Mouse (Mus musculus) forebrain, embryonic 13.5 days (tissue): Measurements from ENCODE around the gene Pabpc4. TPM values are rescaled to one million over a fixed set of nuclear protein-coding genes. Genes with fewer than 3 reads are reported as not detected.
A peak's percentile ranks its signal among the peaks of the same experiment; 100 is the strongest.
"Not testable (repeated sequence)": the region's sequence is repeated elsewhere in the genome, so short reads cannot be mapped to it uniquely, and the experiment has no call there.

Source experiments
- ATAC-seq: fragments of 200-750 bp; cut with Nextera tagmentation; 2 replicates; pipeline ENCODE4 v1.8.0; 2017
- H3K27ac ChIP-seq: fragments of 300-500 bp; sonication (generic); 2 replicates; pipeline ENCODE4 v1.5.1; 2015; ENCODE audit warnings: inconsistent platforms, mild to moderate bottlenecking, moderate library complexity
- H3K27me3 ChIP-seq: fragments of 300-500 bp; sonication (generic); 2 replicates; pipeline ENCODE4 v1.6.1; 2015; ENCODE audit warnings: mild to moderate bottlenecking, inconsistent platforms
- H3K36me3 ChIP-seq: fragments of 300-500 bp; sonication (generic); 2 replicates; pipeline ENCODE4 v1.6.1; 2015; ENCODE audit warnings: mild to moderate bottlenecking, inconsistent platforms; ENCODE audit not compliant: poor library complexity, severe bottlenecking
- H3K4me1 ChIP-seq: fragments of 300-500 bp; sonication (generic); 2 replicates; pipeline ENCODE4 v1.6.1; 2015; ENCODE audit warnings: inconsistent platforms
- H3K4me2 ChIP-seq: fragments of 300-500 bp; sonication (generic); 2 replicates; pipeline ENCODE4 v1.6.1; 2015; ENCODE audit warnings: inconsistent platforms, mild to moderate bottlenecking, moderate library complexity
- H3K4me3 ChIP-seq: fragments of 300-500 bp; sonication (generic); 2 replicates; pipeline ENCODE4 v1.5.1; 2015; ENCODE audit warnings: mild to moderate bottlenecking, inconsistent platforms
- H3K9ac ChIP-seq: fragments of 300-500 bp; sonication (generic); 2 replicates; pipeline ENCODE4 v1.6.1; 2015; ENCODE audit warnings: mild to moderate bottlenecking, inconsistent platforms
- H3K9me3 ChIP-seq: fragments of 300-500 bp; sonication (generic); replicated peaks from 2 replicates; pipeline ENCODE4 v1.6.1; 2016; ENCODE audit warnings: inconsistent platforms
- WGBS: fragments of 180-500 bp; shearing (Covaris S2); methylation state at CpG from one replicate; pipeline ENCODE4 v1.1.7; 2015; 5-methylcytosine and 5-hydroxymethylcytosine counted together
- polyA plus RNA-seq: library from polyadenylated mRNA; unstranded; fragments of >200 nt; fragmentation: Nextera tagmentation; extraction: Ambion mirVana; gene quantifications from 2 replicates; pipeline ENCODE4 v1.2.1, GENCODE M21; 2015

Gene Pabpc4
- polyA plus RNA-seq, 1 experiment from 2014 or later = 28.6 TPM

DNA sequence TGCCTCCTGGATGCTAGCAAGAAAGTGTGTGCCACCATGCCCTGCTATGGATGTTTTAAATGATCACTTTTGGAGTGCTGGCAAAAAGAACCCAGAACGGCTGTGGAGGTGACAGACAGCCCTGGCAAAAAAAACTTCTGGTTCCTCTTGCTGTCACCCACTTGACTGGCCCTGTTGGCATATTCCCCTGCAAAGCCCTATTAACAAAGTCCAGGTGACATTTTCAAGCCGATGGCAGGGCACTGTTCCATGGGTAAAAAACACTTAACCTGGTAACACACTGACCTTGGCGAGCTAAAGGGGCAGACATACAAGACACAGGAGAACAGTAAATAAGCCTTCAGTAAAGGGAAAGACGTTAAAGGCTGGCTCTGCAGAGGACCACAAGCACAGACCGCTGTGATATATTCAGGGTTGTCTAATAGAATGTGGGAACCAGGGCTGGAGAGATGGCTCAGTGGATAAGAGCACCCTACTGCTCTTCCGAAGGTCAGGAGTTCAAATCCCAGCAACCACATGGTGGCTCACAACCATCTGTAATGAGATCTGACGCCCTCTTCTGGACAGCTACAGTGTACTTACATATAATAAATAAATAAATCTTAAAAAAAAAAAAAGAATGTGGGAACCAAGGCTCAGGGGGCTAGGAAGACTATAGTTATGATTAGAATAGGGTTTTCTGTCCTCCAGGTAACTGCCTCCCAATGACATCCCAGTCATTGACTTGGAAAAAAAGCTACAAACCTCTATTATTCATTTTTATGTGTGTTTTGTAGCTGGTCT is 31.7 kb downstream of the Pabpc4 start:
- Histone ChIP-seq H3K27ac (no peak overlapping the region), H3K4me2 (no peak overlapping the region), H3K27me3 (no peaks in the 10 kb centered on the region), H3K4me1 (no peaks in the 10 kb centered on the region), H3K36me3 (peaks cover 96% of the 10 kb centered on the region), H3K9ac (no peak overlapping the region), H3K9me3 (no peaks in the 10 kb centered on the region), H3K4me3 (no peak overlapping the region)
- ATAC-seq = no peak
- WGBS = 87% methylated on average over 7 of the region's 7 CpGs

DNA sequence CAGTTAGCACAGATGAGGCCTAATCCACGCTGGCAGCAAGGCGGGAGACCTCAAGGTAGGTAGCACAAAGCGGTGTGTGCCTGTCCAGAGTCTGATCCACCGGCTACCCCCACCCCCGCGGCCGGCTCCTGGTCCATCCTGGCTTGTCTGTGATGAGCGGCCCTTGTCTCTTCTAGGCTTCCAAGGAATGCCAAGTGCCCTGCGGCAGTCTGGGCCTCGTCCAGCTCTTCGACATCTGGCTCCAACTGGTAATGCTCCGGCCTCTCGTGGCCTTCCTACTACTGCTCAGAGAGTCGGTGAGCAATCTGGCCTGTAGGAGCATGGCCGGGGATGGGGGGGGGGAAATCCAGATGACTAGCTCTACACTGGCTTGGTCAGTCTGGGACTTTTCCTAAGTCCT is 32.9 kb downstream of the Pabpc4 start:
- not testable (repeated sequence) for ATAC-seq, H3K9ac ChIP-seq, H3K9me3 ChIP-seq, H3K4me1 ChIP-seq, H3K4me2 ChIP-seq, H3K27ac ChIP-seq, H3K27me3 ChIP-seq, H3K4me3 ChIP-seq
- 93% methylated on average over 15 of the region's 15 CpGs for WGBS
- peaks cover 96% of the 10 kb centered on the region for H3K36me3 ChIP-seq

DNA sequence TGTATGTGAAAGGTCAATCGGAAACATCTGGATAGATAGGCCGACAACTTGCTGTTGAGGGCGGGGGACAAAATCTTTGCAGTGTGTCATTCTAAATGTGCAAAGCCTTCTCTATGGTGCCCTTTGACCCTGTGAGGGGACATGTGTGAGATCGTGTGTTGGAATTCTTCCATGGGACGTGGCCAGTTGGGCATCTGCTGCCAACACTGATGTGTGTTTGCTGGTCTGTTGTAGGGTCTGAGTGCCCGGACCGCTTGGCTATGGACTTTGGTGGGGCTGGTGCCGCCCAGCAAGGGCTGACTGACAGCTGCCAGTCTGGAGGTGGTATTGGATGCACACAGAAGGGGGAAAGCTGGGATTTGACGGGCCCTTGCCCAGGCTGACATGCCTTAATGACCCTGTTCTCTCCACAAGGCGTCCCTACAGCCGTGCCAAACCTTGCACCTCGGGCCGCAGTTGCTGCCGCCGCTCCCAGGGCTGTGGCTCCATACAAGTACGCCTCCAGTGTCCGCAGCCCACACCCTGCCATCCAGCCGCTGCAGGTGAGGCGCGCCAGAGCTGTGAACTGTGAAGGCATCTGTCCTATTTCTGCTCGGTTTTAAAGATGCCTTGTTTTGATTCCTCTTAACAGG is 33.5 kb downstream of the Pabpc4 start:
- Histone ChIP-seq H3K4me3 (no peak overlapping the region), H3K4me2 (no peak overlapping the region), H3K36me3 (peaks cover 98% of the 10 kb centered on the region), H3K27ac (no peak overlapping the region), H3K9ac (no peak overlapping the region), H3K27me3 (no peaks in the 10 kb centered on the region), H3K9me3 (no peaks in the 10 kb centered on the region), H3K4me1 (no peaks in the 10 kb centered on the region)
- whole genome bisulfite sequencing = 93% methylated on average over 21 of the region's 21 CpGs
- ATAC-seq = no peak

DNA sequence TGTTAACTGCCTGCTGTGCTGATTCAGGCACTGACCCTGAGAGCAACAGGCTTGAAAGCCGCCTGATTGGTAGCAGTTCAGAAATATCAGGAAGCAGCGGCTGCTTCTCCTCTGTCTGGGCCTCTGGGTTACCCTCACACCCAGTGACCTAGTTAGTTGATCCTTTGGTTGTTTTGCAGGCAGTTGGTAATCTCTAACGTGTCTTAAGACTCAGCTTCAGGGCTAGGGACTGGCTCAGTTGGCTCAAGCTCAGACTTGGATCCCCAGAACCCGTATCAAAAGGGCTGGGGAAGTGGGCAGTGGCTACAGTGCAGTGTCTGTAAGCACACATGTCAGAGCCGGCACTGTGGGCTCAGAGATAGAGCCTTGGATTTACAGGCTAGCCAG is 34.0 kb downstream of the Pabpc4 start:
- 93% methylated on average over 5 of the region's 5 CpGs for WGBS
- no peak overlapping the region for H3K4me2 ChIP-seq
- H3K27me3 ChIP-seq = no peaks in the 10 kb centered on the region
- no peak overlapping the region for H3K9ac ChIP-seq
- H3K36me3 ChIP-seq = peaks cover 96% of the 10 kb centered on the region
- no peaks in the 10 kb centered on the region for H3K9me3 ChIP-seq
- H3K4me3 ChIP-seq = no peak overlapping the region
- no peak for ATAC-seq
- H3K4me1 ChIP-seq = no peaks in the 10 kb centered on the region
- H3K27ac ChIP-seq = no peak overlapping the region

DNA sequence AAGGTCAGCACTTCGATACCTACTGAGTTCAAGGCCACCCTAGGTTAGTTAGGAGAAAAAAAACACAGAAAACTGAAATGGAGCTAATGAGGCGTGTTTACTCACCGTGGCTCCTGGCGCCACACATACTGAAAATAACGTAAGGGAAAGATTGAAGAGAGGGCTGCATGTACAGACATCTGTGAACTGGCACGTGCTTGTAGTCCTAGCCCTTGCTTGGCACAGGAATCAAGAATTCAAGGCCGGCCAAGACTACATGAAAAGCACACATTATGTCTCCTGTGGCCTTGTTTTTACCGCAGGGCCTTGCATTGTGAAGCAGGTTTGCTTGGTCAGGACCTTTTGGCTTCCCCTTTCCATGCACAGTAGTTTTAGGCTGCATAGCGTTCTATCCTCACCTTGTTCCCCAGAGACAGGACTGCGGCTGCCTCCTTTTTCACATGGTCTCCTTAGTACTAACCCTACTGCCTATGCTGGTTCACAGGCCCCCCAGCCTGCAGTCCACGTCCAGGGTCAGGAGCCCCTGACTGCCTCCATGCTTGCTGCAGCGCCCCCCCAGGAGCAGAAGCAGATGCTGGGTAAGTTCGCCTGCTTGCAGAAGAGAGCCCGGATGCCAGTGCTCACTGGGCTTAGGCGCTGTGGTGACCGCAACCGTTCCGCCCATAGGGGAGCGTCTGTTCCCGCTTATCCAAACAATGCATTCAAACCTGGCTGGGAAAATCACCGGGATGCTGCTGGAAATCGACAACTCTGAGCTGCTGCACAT is 35.2 kb downstream of the Pabpc4 start:
- no peaks in the 10 kb centered on the region for H3K27me3 ChIP-seq
- no peak for ATAC-seq
- no peak overlapping the region for H3K4me3 ChIP-seq
- peaks cover 95% of the 10 kb centered on the region for H3K36me3 ChIP-seq
- H3K27ac ChIP-seq = no peak overlapping the region
- H3K9ac ChIP-seq = no peak overlapping the region
- no peaks in the 10 kb centered on the region for H3K4me1 ChIP-seq
- WGBS = 90% methylated on average over 22 of the region's 22 CpGs
- no peak overlapping the region for H3K4me2 ChIP-seq
- H3K9me3 ChIP-seq = no peaks in the 10 kb centered on the region

DNA sequence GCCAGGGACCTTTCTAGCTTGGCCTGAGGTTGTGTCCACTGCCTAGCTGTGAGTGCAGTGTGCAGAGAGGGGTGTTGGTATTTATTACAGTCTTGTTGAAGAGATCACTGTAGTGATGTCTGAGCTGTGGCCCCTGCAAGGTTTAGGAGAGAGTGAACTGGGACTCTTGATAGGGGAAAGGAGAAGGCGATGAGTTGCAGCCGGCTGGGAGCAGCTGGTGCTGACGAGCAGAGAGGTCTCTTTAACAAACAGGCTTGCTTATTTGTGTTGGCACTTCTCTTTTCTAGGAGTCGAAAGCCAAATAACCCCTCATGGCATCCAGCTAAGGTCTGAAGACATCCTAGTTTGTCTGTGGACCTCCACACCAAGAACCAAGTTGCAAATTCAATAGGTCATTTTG is 36.1 kb downstream of the Pabpc4 start:
- no peak overlapping the region for H3K4me3 ChIP-seq
- H3K9ac ChIP-seq = no peak overlapping the region
- H3K27ac ChIP-seq = no peak overlapping the region
- 97% methylated on average over 4 of the region's 4 CpGs for WGBS
- no peaks in the 10 kb centered on the region for H3K9me3 ChIP-seq
- no peaks in the 10 kb centered on the region for H3K27me3 ChIP-seq
- peaks cover 95% of the 10 kb centered on the region for H3K36me3 ChIP-seq
- no peak overlapping the region for H3K4me2 ChIP-seq
- no peak for ATAC-seq
- no peaks in the 10 kb centered on the region for H3K4me1 ChIP-seq

DNA sequence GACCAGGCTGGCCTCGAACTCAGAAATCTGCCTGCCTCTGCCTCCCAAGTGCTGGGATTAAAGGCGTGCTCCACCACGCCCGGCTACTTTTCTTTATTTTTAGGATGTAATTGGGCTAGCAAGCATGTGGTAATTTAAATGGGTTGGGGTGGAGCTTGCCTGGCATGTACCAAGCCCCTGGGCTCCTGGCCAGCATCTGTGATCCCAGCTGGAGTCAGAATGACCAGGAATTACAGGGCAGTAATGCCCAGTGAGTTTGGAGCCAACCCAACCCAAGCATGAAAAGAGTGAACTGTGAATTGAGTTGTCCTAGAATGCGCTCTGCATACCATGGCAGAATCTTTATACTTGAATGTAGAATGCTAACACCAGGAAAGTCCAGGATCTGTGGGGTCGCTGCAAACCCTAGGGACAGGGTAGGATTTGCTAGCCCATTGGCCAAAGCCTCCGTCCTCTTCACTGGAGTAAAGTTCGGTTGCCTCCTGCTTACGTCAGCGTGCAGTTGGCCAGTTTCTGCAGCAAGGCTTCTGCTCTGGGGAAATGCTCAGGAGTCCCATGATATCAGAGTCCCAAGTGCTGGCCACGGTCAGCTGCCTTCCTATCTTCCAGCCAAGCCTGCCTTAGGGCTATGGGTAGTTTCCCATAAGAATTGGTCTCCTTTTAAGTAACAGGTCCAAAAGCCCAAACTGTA is 37.0 kb downstream of the Pabpc4 start:
- 94% methylated on average over 11 of the region's 11 CpGs for WGBS
- Histone ChIP-seq H3K36me3 (peaks cover 95% of the 10 kb centered on the region), H3K27ac (no peak overlapping the region), H3K9me3 (no peaks in the 10 kb centered on the region), H3K9ac (no peak overlapping the region), H3K4me3 (no peak overlapping the region), H3K4me1 (no peaks in the 10 kb centered on the region), H3K4me2 (no peak overlapping the region), H3K27me3 (no peaks in the 10 kb centered on the region)
- no peak for ATAC-seq

DNA sequence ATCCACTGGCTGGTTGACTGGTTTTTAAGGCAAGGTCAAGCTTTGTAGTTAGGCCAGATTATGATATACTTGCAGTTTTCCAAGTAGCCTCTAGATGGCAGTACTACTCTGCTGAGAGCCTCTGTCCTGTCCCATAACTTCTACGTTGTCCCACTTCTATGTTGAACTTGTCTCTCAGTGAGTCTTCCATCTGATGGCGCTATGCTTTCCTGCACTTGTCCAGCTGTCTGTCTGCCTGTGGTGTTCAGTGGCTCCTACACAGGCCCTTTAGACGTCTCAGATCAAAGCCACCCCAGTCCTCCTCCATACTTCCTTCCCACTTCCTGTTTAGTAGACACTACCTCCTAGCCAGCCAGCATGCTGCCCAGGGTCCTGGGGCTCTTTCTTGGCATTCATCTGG is 43.6 kb downstream of the Pabpc4 start:
- Histone ChIP-seq H3K4me1 (no peaks in the 10 kb centered on the region), H3K27me3 (no peaks in the 10 kb centered on the region), H3K9me3 (no peaks in the 10 kb centered on the region), H3K4me2 (no peak overlapping the region), H3K36me3 (peaks cover 40% of the 10 kb centered on the region), H3K27ac (no peak overlapping the region), H3K4me3 (no peak overlapping the region), H3K9ac (no peak overlapping the region)
- 0 out of 2 replicates have a peak, but pooled peaks have one; percentile 30 for ATAC-seq
- 36% methylated on average over 3 of the region's 3 CpGs for WGBS

DNA sequence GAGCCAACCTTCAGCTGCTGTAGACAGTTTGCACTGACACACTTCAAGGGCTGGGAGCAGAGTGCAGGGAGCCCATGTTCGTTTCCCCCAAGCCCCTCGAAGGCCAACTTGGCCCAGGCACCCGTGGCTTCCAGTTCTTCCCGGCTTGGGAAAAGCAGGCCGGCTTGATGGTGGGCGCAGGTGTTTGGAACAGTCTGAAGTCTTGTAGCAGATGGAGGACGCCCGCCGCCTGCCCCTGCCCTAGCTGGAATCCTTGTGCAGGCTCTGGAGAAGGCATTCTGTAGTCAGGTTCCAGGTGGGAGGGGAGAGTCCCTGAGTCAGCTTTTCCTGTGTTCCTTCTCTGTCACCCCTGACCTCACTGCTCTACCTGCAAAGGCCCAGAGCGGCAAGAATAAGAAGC is 44.8 kb downstream of the Pabpc4 start:
- no peak overlapping the region for H3K9ac ChIP-seq
- peaks cover 30% of the 10 kb centered on the region for H3K36me3 ChIP-seq
- no peak overlapping the region for H3K4me2 ChIP-seq
- H3K9me3 ChIP-seq = no peaks in the 10 kb centered on the region
- no peak overlapping the region for H3K4me3 ChIP-seq
- WGBS = 92% methylated on average over 10 of the region's 10 CpGs
- no peak for ATAC-seq
- H3K27ac ChIP-seq = no peak overlapping the region
- H3K4me1 ChIP-seq = no peaks in the 10 kb centered on the region
- H3K27me3 ChIP-seq = no peaks in the 10 kb centered on the region

DNA sequence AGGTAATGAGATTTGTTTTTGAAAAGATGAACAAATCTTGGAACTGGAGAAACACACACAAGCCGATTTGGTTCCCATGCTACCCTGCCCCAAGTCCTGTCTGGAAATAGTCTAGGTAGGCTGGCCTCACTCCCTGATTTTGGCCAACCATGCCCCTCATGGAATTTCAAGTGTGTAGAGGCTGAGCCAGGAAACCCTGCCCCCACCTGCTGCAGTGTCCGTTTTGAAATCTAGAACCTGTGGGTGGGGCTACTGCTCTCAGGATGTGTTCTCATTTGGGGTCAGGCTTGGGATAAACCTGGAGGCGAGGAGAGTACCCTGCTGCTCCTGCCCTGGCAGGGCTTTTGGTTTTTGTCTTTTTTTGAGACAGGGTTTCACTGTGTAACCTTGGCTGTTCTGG is 46.1 kb downstream of the Pabpc4 start:
- Histone ChIP-seq H3K9ac (no peak overlapping the region), H3K36me3 (peaks cover 18% of the 10 kb centered on the region), H3K27ac (no peak overlapping the region), H3K4me1 (no peaks in the 10 kb centered on the region), H3K4me3 (no peak overlapping the region), H3K4me2 (no peak overlapping the region), H3K9me3 (no peaks in the 10 kb centered on the region), H3K27me3 (no peaks in the 10 kb centered on the region)
- no peak for ATAC-seq
- WGBS = 59% methylated on average over 3 of the region's 3 CpGs

DNA sequence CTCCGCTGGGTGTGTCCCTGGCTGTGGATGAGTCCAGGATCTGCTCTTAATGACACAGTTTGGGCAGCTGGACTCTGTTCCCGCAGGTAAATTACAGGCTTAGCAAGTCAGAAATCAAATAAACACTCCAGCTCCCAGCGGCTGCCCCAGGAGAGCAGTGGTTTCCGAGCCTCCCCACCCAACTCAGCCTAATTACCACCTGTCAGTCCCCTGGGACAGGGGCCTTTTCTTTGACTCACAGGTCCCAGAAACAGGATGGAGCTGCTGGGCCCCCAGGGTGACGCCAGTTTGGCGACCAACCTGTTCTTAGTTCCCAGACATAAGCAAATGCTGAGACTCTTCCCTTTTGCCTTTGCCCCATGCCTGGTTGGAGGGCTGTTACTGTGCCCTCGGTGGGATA is 49.7 kb downstream of the Pabpc4 start:
- Histone ChIP-seq H3K9ac (no peak overlapping the region), H3K27ac (no peak overlapping the region), H3K4me1 (no peaks in the 10 kb centered on the region), H3K4me3 (no peak overlapping the region), H3K4me2 (no peak overlapping the region), H3K27me3 (no peaks in the 10 kb centered on the region), H3K36me3 (0 out of 2 replicates have a peak, but pooled peaks cover 5% of the 10 kb centered on the region), H3K9me3 (no peaks in the 10 kb centered on the region)
- no peak for ATAC-seq
- 85% methylated on average over 7 of the region's 7 CpGs for WGBS

DNA sequence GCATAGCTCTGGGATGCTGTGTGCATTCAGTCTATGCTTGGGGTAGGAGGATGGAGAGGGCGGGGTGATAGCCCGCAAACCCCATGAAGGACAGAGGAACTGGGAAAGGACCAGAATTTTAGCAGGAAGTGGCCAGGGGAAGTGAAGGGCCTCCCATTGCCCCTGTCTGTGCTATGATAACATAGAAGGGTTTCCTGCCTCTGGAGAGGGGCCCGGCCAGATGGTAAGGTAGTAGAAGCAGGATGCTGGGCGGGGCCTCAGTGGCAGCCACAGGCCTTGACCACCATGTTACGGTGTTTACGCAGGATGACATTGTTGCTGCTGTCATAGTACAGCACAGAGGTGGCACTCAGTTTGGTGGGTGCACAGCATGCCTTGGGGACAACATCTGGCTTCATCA is 50.9 kb downstream of the Pabpc4 start:
- Histone ChIP-seq H3K9me3 (no peaks in the 10 kb centered on the region), H3K27me3 (no peaks in the 10 kb centered on the region), H3K9ac (no peak overlapping the region), H3K36me3 (no peaks in the 10 kb centered on the region), H3K4me3 (no peak overlapping the region), H3K4me2 (no peak overlapping the region), H3K4me1 (no peaks in the 10 kb centered on the region), H3K27ac (no peak overlapping the region)
- WGBS = 91% methylated on average over 6 of the region's 6 CpGs
- ATAC-seq = no peak
